Mouse (Mus musculus) liver, embryonic 14.5 days (tissue): ENCODE measurements around the gene Tulp2.

Experiments
- CTCF ChIP-seq: IDR thresholded peaks from 2 replicates; pipeline ENCODE4 v1.5.1; 2016; ENCODE audit warnings: antibody characterized with exemption, low read depth, control low read depth
- EP300 ChIP-seq: IDR thresholded peaks from 2 replicates; pipeline ENCODE4 v1.6.1; 2016; ENCODE audit warnings: antibody characterized with exemption, low read depth

GRCm38 (mm10) chr7:45549641-45550436 lies 68.2 kb downstream of the Tulp2 start:
- no peak for TF ChIP-seq EP300
- no peak for TF ChIP-seq CTCF
